Mouse (Mus musculus) cerebellum, adult 11 months (tissue): ENCODE data around the gene Atp2c2.
A peak's percentile ranks its signal among the peaks of the same experiment; 100 is the strongest.

Experiments
- DNase-seq: peaks from one replicate; pipeline ENCODE4 v3.0.0; 2022

Atp2c2 gene

GRCm38 (mm10) chr8:119785764-119786405, 86.1 kb downstream of the Atp2c2 start:
- DNase-seq = no peak

GRCm38 (mm10) chr8:119786871-119787270, 87.1 kb downstream of the Atp2c2 start:
- no peak for DNase-seq

GRCm38 (mm10) chr8:119787341-119787740, 87.5 kb downstream of the Atp2c2 start:
- no peak for DNase-seq

- peak; percentile 44 for DNase-seq
Measured at GRCm38 (mm10) chr8:119788607-119789381, 89.0 kb downstream of the Atp2c2 start.

- DNase-seq = no peak
Measured at GRCm38 (mm10) chr8:119789581-119789980, 89.8 kb downstream of the Atp2c2 start.

GRCm38 (mm10) chr8:119791804-119792704, 92.2 kb downstream of the Atp2c2 start:
- no peak for DNase-seq

- no peak for DNase-seq
Measured at GRCm38 (mm10) chr8:119794689-119795088, 94.9 kb downstream of the Atp2c2 start.

- no peak for DNase-seq
Measured at GRCm38 (mm10) chr8:119795651-119796050, 95.8 kb downstream of the Atp2c2 start.

GRCm38 (mm10) chr8:119798170-119798964, 98.6 kb downstream of the Atp2c2 start:
- DNase-seq = no peak

- no peak for DNase-seq
Measured at GRCm38 (mm10) chr8:119798965-119799264, 99.1 kb downstream of the Atp2c2 start.

- DNase-seq = no peak
Measured at GRCm38 (mm10) chr8:119801168-119801567, 101.4 kb downstream of the Atp2c2 start.

- DNase-seq = no peak
Measured at GRCm38 (mm10) chr8:119802592-119802991, 102.8 kb downstream of the Atp2c2 start.

- DNase-seq = no peak
Measured at GRCm38 (mm10) chr8:119805275-119805674, 105.5 kb downstream of the Atp2c2 start.

GRCm38 (mm10) chr8:119806422-119807263, 106.8 kb downstream of the Atp2c2 start:
- DNase-seq = peak; percentile 65
